Mouse (Mus musculus): Measurements from ENCODE around the gene Mecom. TPM values are rescaled to one million over a fixed set of nuclear protein-coding genes. Genes with fewer than 3 reads are reported as not detected.

Mecom gene
- polyA plus RNA-seq, 1 experiment from 2014 or later: 17.6 TPM

- no peak for DNase-seq (ENCODE audit: low spot score)
- no peak overlapping the region for H3K9ac ChIP-seq (ENCODE audit: low read length)
- no peak overlapping the region for H3K4me2 ChIP-seq (ENCODE audit: low read length)
- H3K9me3 ChIP-seq (ENCODE audit: control insufficient read depth, low read length): no peaks in the 10 kb centered on the region
- H3K4me3 ChIP-seq (ENCODE audit: low read depth, low read length): no peak overlapping the region
- H3K4me1 ChIP-seq (replicated peaks; ENCODE audit: control insufficient read depth, insufficient read depth, low read length): no peaks in the 10 kb centered on the region
- no peak overlapping the region for H3K27ac ChIP-seq (ENCODE audit: low read depth)
- 73% methylated on average over 7 of the region's 7 CpGs for WGBS
- ATAC-seq (replicated peaks; ENCODE audit: low FRiP score, low TSS enrichment, low read depth): no peak
- H3K27me3 ChIP-seq (replicated peaks; ENCODE audit: control insufficient read depth, insufficient read depth, low read length): no peaks in the 10 kb centered on the region
- H3K36me3 ChIP-seq (ENCODE audit: control insufficient read depth, insufficient read depth, low read length): no peaks in the 10 kb centered on the region
Observed at GRCm38 (mm10) chr3:30452511-30452910, 95.3 kb downstream of the Mecom start.

GRCm38 (mm10) chr3:30450206-30450965, 97.4 kb downstream of the Mecom start:
- no peak overlapping the region for H3K27ac ChIP-seq (ENCODE audit: low read depth)
- no peaks in the 10 kb centered on the region for H3K36me3 ChIP-seq (ENCODE audit: control insufficient read depth, insufficient read depth, low read length)
- H3K27me3 ChIP-seq (replicated peaks; ENCODE audit: control insufficient read depth, insufficient read depth, low read length): no peaks in the 10 kb centered on the region
- no peaks in the 10 kb centered on the region for H3K4me1 ChIP-seq (replicated peaks; ENCODE audit: control insufficient read depth, insufficient read depth, low read length)
- WGBS: 55% methylated on average over 10 of the region's 10 CpGs
- ATAC-seq (replicated peaks; ENCODE audit: low FRiP score, low TSS enrichment, low read depth): peak; percentile 71
- no peak overlapping the region for H3K9ac ChIP-seq (ENCODE audit: low read length)
- no peak overlapping the region for H3K4me3 ChIP-seq (ENCODE audit: low read depth, low read length)
- H3K9me3 ChIP-seq (ENCODE audit: control insufficient read depth, low read length): no peaks in the 10 kb centered on the region
- DNase-seq (ENCODE audit: low spot score): no peak
- no peak overlapping the region for H3K4me2 ChIP-seq (ENCODE audit: low read length)

GRCm38 (mm10) chr3:30448624-30449023, 99.2 kb downstream of the Mecom start:
- H3K4me2 ChIP-seq (ENCODE audit: low read length): no peak overlapping the region
- H3K4me3 ChIP-seq (ENCODE audit: low read depth, low read length): no peak overlapping the region
- no peaks in the 10 kb centered on the region for H3K36me3 ChIP-seq (ENCODE audit: control insufficient read depth, insufficient read depth, low read length)
- DNase-seq (ENCODE audit: low spot score) (no peak), ATAC-seq (replicated peaks; ENCODE audit: low FRiP score, low TSS enrichment, low read depth) (no peak)
- no peaks in the 10 kb centered on the region for H3K4me1 ChIP-seq (replicated peaks; ENCODE audit: control insufficient read depth, insufficient read depth, low read length)
- 67% methylated on average over 1 of the region's 1 CpGs for WGBS
- H3K9me3 ChIP-seq (ENCODE audit: control insufficient read depth, low read length): no peaks in the 10 kb centered on the region
- H3K27me3 ChIP-seq (replicated peaks; ENCODE audit: control insufficient read depth, insufficient read depth, low read length): no peaks in the 10 kb centered on the region
- no peak overlapping the region for H3K27ac ChIP-seq (ENCODE audit: low read depth)
- no peak overlapping the region for H3K9ac ChIP-seq (ENCODE audit: low read length)

GRCm38 (mm10) chr3:30445970-30446442, 101.8 kb downstream of the Mecom start:
- H3K4me2 ChIP-seq (ENCODE audit: low read length): no peak overlapping the region
- WGBS: 90% methylated on average over 6 of the region's 6 CpGs
- H3K27ac ChIP-seq (ENCODE audit: low read depth): no peak overlapping the region
- no peak for ATAC-seq (replicated peaks; ENCODE audit: low FRiP score, low TSS enrichment, low read depth)
- DNase-seq (ENCODE audit: low spot score): no peak
- H3K27me3 ChIP-seq (replicated peaks; ENCODE audit: control insufficient read depth, insufficient read depth, low read length): no peaks in the 10 kb centered on the region
- H3K4me1 ChIP-seq (replicated peaks; ENCODE audit: control insufficient read depth, insufficient read depth, low read length): no peaks in the 10 kb centered on the region
- H3K9ac ChIP-seq (ENCODE audit: low read length): no peak overlapping the region
- no peaks in the 10 kb centered on the region for H3K9me3 ChIP-seq (ENCODE audit: control insufficient read depth, low read length)
- no peaks in the 10 kb centered on the region for H3K36me3 ChIP-seq (ENCODE audit: control insufficient read depth, insufficient read depth, low read length)
- H3K4me3 ChIP-seq (ENCODE audit: low read depth, low read length): no peak overlapping the region

DNA sequence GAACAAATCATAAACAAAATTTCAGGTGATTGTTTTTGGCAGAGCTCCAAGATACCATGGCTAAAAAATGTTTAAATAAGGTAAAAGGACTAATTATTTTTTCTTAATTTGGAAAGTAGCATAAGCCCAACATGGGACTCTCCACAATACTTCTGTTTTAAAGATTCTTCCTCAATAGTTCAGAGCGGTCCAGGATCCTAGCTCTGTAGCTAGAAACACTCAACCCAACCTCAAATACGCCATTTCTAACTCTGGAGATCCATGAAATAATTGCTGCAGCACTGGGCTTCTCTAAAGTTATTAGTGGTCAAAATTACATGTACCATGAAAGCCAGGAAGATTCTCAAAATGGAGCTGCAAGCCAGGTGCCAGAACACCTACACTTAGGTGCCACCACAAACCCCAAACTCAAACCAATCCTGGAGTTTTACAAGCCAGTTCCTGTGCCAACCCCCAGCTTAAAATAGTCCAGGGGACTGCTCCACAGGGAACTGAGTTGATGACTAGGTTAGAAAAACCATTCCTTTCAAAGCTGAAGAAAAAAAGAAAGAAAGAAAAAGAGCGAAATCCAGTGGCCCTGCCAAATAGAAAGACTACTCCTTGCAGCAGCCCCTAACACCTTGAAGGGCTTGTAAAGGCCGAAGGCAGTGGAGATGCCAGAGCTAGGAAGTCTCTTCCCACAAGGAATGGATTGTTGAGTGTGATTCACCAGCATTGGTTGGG, 102.4 kb downstream of the Mecom start:
- no peaks in the 10 kb centered on the region for H3K36me3 ChIP-seq (ENCODE audit: control insufficient read depth, insufficient read depth, low read length)
- no peak overlapping the region for H3K4me3 ChIP-seq (ENCODE audit: low read depth, low read length)
- DNase-seq (ENCODE audit: low spot score) (no peak), ATAC-seq (replicated peaks; ENCODE audit: low FRiP score, low TSS enrichment, low read depth) (no peak)
- no peaks in the 10 kb centered on the region for H3K9me3 ChIP-seq (ENCODE audit: control insufficient read depth, low read length)
- H3K4me2 ChIP-seq (ENCODE audit: low read length): no peak overlapping the region
- no peaks in the 10 kb centered on the region for H3K27me3 ChIP-seq (replicated peaks; ENCODE audit: control insufficient read depth, insufficient read depth, low read length)
- 88% methylated on average over 4 of the region's 4 CpGs for WGBS
- no peak overlapping the region for H3K27ac ChIP-seq (ENCODE audit: low read depth)
- no peak overlapping the region for H3K9ac ChIP-seq (ENCODE audit: low read length)
- no peaks in the 10 kb centered on the region for H3K4me1 ChIP-seq (replicated peaks; ENCODE audit: control insufficient read depth, insufficient read depth, low read length)

DNA sequence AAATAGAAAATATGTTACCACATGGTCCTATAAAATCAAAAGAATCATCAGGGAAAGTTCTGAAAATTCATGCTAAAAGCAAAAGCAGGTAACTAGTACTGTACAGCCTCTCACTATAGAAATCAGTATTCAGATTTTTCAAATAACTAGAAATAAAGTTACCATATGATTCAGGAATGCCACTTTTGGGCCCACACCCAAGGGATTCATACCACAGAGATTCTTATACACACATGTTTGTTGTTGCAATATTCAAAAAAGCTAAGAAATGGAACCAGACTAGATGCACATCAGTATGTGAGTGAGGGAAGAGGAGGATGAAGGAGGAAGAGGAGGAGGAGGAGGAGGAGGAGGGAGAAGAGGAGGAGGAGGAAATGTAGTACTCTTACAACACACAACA, 106.2 kb downstream of the Mecom start:
- Histone ChIP-seq H3K9me3 (ENCODE audit: control insufficient read depth, low read length) (no peaks in the 10 kb centered on the region), H3K4me1 (replicated peaks; ENCODE audit: control insufficient read depth, insufficient read depth, low read length) (no peaks in the 10 kb centered on the region), H3K36me3 (ENCODE audit: control insufficient read depth, insufficient read depth, low read length) (no peaks in the 10 kb centered on the region), H3K9ac (ENCODE audit: low read length) (no peak overlapping the region), H3K4me2 (ENCODE audit: low read length) (no peak overlapping the region), H3K27ac (ENCODE audit: low read depth) (no peak overlapping the region), H3K27me3 (replicated peaks; ENCODE audit: control insufficient read depth, insufficient read depth, low read length) (no peaks in the 10 kb centered on the region), H3K4me3 (ENCODE audit: low read depth, low read length) (no peak overlapping the region)
- no peak for ATAC-seq (replicated peaks; ENCODE audit: low FRiP score, low TSS enrichment, low read depth)
- no peak for DNase-seq (ENCODE audit: low spot score)

GRCm38 (mm10) chr3:30438007-30438406, 109.8 kb downstream of the Mecom start:
- Histone ChIP-seq H3K36me3 (ENCODE audit: control insufficient read depth, insufficient read depth, low read length) (no peaks in the 10 kb centered on the region), H3K4me1 (replicated peaks; ENCODE audit: control insufficient read depth, insufficient read depth, low read length) (no peaks in the 10 kb centered on the region), H3K4me3 (ENCODE audit: low read depth, low read length) (no peak overlapping the region), H3K9me3 (ENCODE audit: control insufficient read depth, low read length) (no peaks in the 10 kb centered on the region), H3K27me3 (replicated peaks; ENCODE audit: control insufficient read depth, insufficient read depth, low read length) (no peaks in the 10 kb centered on the region), H3K4me2 (ENCODE audit: low read length) (no peak overlapping the region), H3K9ac (ENCODE audit: low read length) (no peak overlapping the region), H3K27ac (ENCODE audit: low read depth) (no peak overlapping the region)
- DNase-seq (ENCODE audit: low spot score) (no peak), ATAC-seq (replicated peaks; ENCODE audit: low FRiP score, low TSS enrichment, low read depth) (no peak)
- WGBS: 36% methylated on average over 7 of the region's 7 CpGs

DNA sequence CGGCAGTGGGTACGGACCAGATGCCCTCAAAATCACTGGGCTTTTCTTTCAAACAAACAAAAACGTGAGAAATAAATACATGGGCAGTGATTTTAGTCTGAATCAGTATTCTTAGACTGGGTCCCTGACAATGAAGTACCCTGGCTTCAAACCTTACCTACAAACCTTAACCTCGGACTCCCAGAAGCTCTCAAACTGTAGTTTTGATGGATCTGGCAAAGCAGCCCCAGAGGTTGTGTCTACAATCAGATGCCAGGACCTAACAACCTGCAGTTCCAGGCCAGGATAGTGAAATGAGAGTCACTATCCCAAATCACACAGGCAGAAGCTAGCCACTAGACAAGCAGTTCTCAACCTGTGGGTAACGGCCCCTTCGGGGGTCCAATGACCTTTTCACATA, 111.2 kb downstream of the Mecom start:
- DNase-seq (ENCODE audit: low spot score) (no peak), ATAC-seq (replicated peaks; ENCODE audit: low FRiP score, low TSS enrichment, low read depth) (no peak)
- WGBS: 79% methylated on average over 6 of the region's 6 CpGs

GRCm38 (mm10) chr3:30436131-30436530, 111.7 kb downstream of the Mecom start:
- WGBS: 62% methylated on average over 9 of the region's 9 CpGs
- H3K9me3 ChIP-seq (ENCODE audit: control insufficient read depth, low read length): no peaks in the 10 kb centered on the region
- H3K4me2 ChIP-seq (ENCODE audit: low read length): no peak overlapping the region
- H3K27me3 ChIP-seq (replicated peaks; ENCODE audit: control insufficient read depth, insufficient read depth, low read length): no peaks in the 10 kb centered on the region
- H3K4me1 ChIP-seq (replicated peaks; ENCODE audit: control insufficient read depth, insufficient read depth, low read length): no peaks in the 10 kb centered on the region
- H3K36me3 ChIP-seq (ENCODE audit: control insufficient read depth, insufficient read depth, low read length): no peaks in the 10 kb centered on the region
- no peak for ATAC-seq (replicated peaks; ENCODE audit: low FRiP score, low TSS enrichment, low read depth)
- DNase-seq (ENCODE audit: low spot score): no peak
- no peak overlapping the region for H3K4me3 ChIP-seq (ENCODE audit: low read depth, low read length)
- no peak overlapping the region for H3K9ac ChIP-seq (ENCODE audit: low read length)
- H3K27ac ChIP-seq (ENCODE audit: low read depth): no peak overlapping the region

More for the DNA sequence above, 111.2 kb downstream of the Mecom start:
- H3K4me1 ChIP-seq (replicated peaks; ENCODE audit: control insufficient read depth, insufficient read depth, low read length): no peaks in the 10 kb centered on the region
- H3K4me3 ChIP-seq (ENCODE audit: low read depth, low read length): no peak overlapping the region
- H3K27me3 ChIP-seq (replicated peaks; ENCODE audit: control insufficient read depth, insufficient read depth, low read length): no peaks in the 10 kb centered on the region
- no peak overlapping the region for H3K4me2 ChIP-seq (ENCODE audit: low read length)
- no peak overlapping the region for H3K27ac ChIP-seq (ENCODE audit: low read depth)
- no peaks in the 10 kb centered on the region for H3K36me3 ChIP-seq (ENCODE audit: control insufficient read depth, insufficient read depth, low read length)
- H3K9me3 ChIP-seq (ENCODE audit: control insufficient read depth, low read length): no peaks in the 10 kb centered on the region
- H3K9ac ChIP-seq (ENCODE audit: low read length): no peak overlapping the region

Data from intestine, embryonic 14.5 days (tissue).